Mouse (Mus musculus): ENCODE results near the gene Cd47.

The Cd47 gene

GRCm38 (mm10) chr16:49868278-49868677 is 67.9 kb downstream of the Cd47 start:
- no peak for DNase-seq (ENCODE audit: low spot score in 2 of 2)

DNA sequence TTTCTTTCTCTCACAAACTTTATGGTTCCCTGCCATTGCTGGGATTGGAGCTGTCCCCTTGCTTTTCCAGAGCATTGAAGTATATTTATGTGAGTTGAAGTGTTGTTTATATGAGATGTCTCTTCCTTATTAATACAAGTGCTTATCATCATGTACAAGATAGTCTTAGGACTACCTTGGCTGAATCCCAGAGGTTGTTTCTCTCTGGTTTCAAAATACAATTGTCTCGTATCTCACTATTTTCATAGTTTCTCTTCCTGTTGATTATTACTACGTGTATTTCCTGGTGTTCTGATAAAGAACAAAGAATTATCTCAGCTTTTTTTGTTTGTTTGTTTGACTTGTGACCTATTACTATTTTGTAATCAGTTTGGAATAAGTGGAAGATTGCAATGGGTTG is 73.6 kb downstream of the Cd47 start:
- no peak for DNase-seq (ENCODE audit: low spot score in 2 of 2)

- no peak for DNase-seq (ENCODE audit: low spot score in 2 of 2)
Measured at GRCm38 (mm10) chr16:49874546-49874945, 74.2 kb downstream of the Cd47 start.

GRCm38 (mm10) chr16:49876291-49877030 is 76.1 kb downstream of the Cd47 start:
- DNase-seq (ENCODE audit: low spot score in 2 of 2), result no peak

DNA sequence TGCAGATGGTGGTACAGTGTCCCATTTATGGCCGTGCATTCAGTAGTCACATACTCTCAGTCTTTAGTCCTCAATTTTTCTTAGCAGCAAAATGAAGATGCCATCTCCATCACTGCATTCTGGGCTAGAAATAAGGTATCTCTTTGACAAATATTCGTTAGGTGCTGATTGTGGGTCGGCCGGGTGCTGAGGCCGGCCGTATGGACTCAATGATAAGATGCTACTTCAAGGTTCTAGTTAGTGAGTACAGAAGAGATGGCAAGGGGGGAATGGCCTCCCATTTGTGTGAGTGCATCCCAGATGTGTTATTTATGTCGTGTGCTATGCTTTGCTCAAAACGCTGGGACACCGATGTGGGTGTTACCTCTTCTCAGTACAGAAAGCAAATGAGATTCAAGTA is 76.9 kb downstream of the Cd47 start:
- DNase-seq (ENCODE audit: low spot score in 2 of 2), result no peak

- DNase-seq (ENCODE audit: low spot score in 2 of 2), result no peak
Measured at GRCm38 (mm10) chr16:49878051-49878450, 77.7 kb downstream of the Cd47 start.

- no peak for DNase-seq (ENCODE audit: low spot score in 2 of 2)
Measured at GRCm38 (mm10) chr16:49886403-49887066, 86.2 kb downstream of the Cd47 start.

DNA sequence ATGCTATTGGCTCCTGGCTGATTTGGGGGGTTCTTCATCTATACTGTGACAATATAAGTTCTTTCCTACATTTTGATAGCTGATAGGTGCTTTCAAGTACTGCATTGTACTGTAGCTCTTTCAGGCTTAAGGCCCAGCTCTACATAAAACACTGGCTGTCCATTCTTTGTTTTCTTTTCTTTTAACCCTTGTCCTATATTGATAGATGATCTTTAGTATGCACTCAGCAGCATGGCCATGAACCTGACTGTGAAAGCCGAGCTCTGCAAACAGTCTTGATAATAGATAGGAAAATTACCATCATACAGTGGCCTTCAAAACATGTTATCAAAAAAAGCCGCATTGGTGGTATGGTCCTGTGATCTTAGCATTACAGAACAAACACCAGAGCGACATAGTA is 87.0 kb downstream of the Cd47 start:
- DNase-seq (ENCODE audit: low spot score in 2 of 2), result no peak

DNA sequence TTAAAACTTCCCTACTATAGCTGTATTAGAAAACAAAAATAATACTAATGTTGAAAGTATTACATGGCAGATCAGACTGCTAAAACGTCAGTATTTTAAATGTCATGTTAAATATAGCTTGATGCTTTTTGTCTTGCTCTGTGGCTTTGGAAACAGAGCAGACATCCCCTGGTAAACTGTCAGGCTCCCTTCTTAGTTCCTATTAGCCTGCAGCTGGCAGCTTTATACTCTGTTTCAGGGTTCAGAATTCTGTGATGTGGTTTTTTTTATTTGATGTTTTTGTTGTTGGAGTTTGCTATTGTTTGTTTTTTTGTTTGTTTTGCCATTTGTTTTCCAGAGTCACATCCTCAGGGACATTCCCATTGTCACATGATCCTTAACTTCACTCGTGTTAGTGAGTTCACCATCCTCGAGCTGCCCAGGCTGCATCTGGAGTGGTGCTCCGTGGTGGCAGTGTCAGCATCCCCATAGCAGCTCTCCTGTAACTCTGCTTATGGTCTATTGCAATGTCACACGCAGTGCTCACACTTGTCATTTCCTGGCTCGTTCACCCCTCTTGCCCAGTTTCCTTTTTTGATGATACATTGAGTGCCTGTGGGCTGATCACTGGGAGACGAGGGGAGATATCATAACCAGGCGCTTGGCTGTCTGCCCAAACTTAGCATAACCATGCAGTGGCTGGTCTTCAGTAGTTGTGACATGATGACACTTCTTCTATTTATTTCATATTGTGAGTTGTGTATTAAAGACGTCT is 87.7 kb downstream of the Cd47 start:
- DNase-seq (ENCODE audit: low spot score in 2 of 2), result no peak

DNA sequence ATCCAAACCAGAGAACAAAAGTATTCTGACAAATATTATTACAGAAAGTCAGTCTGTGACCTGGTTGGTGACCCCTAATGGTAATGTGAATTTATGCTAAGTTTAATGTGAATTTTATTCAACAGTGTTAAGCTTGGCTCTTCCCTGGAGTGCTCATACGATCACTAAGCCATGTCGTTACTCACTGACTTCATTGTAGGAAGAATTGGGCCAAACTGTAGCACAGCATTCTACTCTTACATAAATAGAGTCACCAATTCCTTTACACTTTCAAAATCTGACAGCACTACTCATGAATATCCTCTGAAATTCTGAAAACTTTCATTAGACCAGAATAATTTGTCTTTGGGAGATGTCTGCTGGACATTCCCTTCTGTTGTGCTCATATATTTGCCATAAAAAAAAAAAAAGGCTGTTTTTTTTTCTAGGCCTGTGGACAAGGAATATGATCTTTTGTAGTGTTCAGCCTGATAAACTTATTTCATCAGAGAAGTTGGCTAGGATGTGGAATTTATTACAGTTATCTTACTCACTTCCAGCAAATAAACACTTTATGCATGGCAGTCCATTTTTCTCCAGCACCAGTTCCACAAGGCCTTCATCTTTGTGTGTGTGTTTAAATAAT is 88.8 kb downstream of the Cd47 start:
- DNase-seq (ENCODE audit: low spot score in 2 of 2), result no peak

DNA sequence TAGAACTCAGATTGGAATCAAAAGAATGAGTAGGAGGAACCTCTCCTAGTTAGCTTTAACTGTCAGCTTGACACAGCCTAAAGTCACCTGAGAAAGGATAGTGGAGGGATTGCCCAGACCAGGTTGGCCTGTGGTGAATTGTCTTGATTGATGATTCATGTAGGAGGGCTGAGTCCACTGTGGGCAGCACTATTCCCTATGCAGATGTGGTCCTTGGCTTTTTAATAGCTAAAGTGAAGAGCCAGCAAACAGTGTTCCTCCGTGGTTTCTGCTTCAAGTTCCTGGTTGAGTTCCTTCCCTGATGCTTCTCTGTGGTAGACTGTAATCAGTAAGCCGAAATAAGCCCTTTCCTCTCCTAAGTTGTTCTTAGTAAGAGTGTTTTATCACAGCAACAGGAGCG is 91.9 kb downstream of the Cd47 start:
- no peak for DNase-seq (ENCODE audit: low spot score in 2 of 2)

DNA sequence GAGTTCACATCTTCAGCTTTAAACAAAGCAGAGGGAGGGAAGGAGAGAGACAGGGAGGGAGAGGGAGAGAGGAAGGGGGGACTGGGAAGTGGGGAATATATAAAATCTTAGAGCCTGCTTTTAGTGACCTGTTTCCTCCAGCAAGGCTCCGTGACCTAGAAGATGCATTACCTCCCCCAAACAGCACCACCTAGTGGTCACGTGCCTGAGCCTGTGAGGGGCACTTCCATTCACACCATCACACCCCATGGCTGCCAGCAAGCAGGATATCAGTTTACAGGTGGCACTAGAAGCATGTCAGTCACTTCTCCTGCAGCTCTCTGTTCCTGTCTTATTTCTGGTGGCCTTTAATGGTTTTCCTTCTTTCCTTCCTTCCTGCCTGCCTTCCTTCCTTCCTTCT is 92.6 kb downstream of the Cd47 start:
- DNase-seq (ENCODE audit: low spot score in 2 of 2), result no peak

DNA sequence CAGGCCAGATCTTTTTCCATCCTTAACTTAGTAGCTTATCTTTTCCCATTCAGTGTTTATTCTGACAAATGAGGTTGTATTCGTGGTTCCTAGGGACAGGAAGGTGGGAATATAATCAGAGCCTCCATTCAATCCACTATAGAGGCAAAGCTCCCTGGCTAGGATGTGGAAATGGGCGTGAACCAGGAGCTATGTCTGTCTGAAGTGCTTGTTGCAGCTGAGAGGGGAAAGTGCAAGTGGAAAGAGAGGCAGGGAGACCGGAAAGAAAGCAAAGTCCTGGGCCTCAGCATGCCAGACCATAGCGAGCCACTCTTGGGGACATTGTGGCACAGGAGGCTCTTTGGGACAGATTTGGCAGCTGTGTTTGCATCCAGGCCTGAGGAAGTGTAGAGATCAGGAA is 94.3 kb downstream of the Cd47 start:
- DNase-seq (ENCODE audit: low spot score in 2 of 2), result no peak

DNA sequence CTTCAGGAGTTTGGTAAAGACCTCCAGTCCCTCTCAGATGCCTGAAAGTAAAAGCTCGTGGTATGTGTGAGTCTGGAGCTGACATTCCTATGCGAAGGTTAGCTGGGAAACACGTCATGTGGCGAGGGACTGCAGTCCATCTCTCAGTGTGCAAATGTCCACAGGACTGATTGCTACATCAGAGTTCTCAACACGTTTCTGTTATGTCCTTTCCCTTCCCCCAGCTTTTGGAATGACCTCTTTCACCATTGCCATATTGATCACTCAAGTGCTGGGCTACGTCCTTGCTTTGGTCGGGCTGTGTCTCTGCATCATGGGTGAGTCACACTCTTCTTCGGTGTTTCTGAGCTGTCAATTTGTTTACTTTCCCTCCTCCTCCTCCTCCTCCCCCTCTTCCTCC is 95.8 kb downstream of the Cd47 start:
- no peak for DNase-seq (ENCODE audit: low spot score in 2 of 2)

GRCm38 (mm10) chr16:49901395-49901794 is 101.1 kb downstream of the Cd47 start:
- no peak for DNase-seq (ENCODE audit: low spot score in 2 of 2)

DNA sequence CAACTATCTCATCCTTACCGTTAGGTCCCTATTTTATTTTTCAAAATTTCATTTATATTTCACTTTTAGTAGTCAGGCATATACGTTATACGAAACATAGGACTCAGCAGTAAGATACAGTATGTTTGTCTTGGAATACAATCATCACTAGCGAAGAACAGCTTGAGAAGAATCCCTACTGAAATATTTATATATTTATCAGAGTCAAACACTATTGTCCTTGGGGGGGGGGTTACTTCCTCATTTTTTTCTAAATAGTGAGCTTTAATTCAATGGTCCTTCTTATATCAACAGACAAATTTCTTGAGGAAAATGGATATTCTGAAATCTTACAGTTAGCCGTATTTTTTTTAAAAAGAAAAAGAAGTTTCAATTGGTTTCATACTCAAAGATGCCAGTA is 101.8 kb downstream of the Cd47 start:
- DNase-seq (ENCODE audit: low spot score in 2 of 2), result no peak

DNA sequence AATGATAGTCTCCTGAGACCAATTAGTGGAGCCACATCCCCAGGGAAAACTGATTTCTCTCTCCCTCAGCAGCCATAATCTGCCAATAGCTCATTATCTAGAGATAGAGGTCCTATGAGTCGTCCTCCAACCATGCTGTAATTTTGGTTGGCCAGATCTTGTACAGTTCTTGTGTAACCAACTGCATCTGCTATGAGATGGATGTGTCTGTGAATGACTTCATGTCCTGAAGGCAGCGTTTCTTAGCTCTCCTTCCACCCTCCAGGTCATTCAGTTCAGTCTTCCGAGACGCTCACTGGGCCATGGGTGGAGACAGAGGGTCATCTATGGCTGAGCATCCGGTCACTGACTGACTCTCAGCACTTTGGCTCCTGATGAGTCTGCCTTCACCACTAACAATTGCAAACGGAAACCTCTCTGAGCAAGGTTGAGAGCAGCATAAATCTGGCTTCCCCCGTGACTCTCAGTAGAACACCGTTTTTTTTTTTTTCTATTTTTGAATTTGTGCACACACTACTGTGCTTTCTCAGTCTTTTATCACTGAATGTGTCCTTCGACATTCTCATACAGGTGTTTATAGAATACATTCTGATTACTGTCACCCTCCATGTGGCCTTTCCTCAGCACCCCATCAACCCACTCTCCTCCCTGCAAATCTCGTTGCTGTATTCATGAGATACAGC is 104.1 kb downstream of the Cd47 start:
- no peak for DNase-seq (ENCODE audit: low spot score in 2 of 2)

- DNase-seq (ENCODE audit: low spot score in 2 of 2), result no peak
Measured at GRCm38 (mm10) chr16:49905041-49905440, 104.7 kb downstream of the Cd47 start.

DNA sequence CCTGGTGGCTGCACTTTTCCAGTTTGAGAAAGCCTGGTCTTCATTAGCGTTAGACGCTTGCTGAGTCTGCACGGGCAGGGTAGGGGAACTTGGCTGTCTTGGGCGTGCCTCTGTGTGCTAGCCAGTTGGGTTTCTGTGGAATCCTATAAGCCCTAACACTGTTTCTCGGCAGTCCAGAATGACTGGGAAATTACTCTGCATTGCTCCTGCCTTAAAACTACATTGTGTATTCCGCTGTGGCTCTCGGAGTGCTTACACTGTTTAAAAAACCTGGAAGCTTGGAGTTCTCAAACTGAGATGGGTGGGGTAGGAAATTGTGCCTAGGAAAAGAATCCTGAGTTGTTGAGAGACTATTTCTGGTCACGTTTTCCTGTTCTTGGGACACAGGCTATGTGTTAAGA is 105.3 kb downstream of the Cd47 start:
- DNase-seq (ENCODE audit: low spot score in 2 of 2), result no peak

- no peak for DNase-seq (ENCODE audit: low spot score in 2 of 2)
Measured at GRCm38 (mm10) chr16:49906066-49906465, 105.7 kb downstream of the Cd47 start.

GRCm38 (mm10) chr16:49906940-49907339 is 106.6 kb downstream of the Cd47 start:
- DNase-seq (ENCODE audit: low spot score in 2 of 2), result no peak

GRCm38 (mm10) chr16:49907356-49907755 is 107.0 kb downstream of the Cd47 start:
- DNase-seq (ENCODE audit: low spot score in 2 of 2), result no peak
